Mouse (Mus musculus) layer of hippocampus, adult 6 months (tissue): Measurements from ENCODE around the gene Doc2a. TPM values are rescaled to one million over a fixed set of nuclear protein-coding genes. Genes with fewer than 3 reads are reported as not detected.

Experiments used
- long read RNA-seq, 2 experiments: library from polyadenylated mRNA; unstranded; transcript quantifications; one replicate each; pipeline ENCODE4 v2.0.0; 2019 to 2020
- polyA plus RNA-seq: library from polyadenylated mRNA; unstranded; fragments of <200 nt; fragmentation: Nextera tagmentation; gene quantifications from 2 replicates; pipeline ENCODE4 v1.2.3, GENCODE M21; 2021

Gene Doc2a
- polyA plus RNA-seq: 6.7 and 7.2 TPM in 2 replicates
- long read RNA-seq, experiment 1, partial matches to known transcripts: 5 of 10 reads
- long read RNA-seq, experiment 1, other reads (novel, unspliced or antisense): 3 of 10 reads
- long read RNA-seq, experiment 2, transcript Doc2a-201 (11 exons, 2,538 nt): major isoform, 39 of 96 reads
- long read RNA-seq, experiment 2, partial matches to known transcripts: 18 of 96 reads
- long read RNA-seq, experiment 2, other reads (novel, unspliced or antisense): 39 of 96 reads

DNA sequence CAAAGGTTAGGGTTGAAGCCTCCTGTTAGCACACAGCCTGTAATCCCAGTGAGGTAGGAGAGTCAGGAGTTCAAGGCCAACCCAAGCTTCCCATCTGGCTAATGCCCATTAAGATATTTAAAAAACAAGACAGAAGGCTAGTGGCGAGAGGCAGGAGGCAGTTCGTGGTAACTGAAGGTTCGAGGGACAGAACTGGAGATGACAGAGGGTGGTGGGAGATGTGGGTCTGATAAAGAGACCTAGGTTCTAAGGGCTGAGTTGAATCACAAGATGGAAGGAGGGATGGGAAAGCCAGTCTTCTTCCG lies at the start of gene Doc2a:
Doc2a (plus strand) TSS at position 301 of the 305 bp plus-strand sequence.

DNA sequence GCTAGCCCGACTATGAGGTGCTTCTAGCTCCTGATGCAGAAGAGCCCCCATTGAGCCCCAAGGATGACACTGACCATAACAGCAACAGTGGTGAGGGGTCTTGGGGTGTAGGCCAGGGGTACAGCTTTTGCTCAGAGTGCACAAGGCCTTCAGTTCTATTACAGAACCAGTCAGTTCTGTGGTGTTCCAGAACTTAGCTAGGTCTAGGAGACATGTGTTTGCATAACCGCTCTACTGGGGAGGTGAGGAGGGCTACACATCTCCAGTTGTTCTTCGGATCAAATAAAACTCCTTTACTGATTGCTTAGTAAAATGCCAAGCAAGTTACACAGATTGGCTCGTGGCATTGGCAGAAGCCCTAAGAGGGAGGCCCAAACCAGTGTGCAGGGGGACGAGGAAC lies 15.7 kb upstream of the Doc2a start, which contains the start of gene 4930451I11Rik:
4930451I11Rik (minus strand) TSS at position 101 of the 400 bp plus-strand sequence.

DNA sequence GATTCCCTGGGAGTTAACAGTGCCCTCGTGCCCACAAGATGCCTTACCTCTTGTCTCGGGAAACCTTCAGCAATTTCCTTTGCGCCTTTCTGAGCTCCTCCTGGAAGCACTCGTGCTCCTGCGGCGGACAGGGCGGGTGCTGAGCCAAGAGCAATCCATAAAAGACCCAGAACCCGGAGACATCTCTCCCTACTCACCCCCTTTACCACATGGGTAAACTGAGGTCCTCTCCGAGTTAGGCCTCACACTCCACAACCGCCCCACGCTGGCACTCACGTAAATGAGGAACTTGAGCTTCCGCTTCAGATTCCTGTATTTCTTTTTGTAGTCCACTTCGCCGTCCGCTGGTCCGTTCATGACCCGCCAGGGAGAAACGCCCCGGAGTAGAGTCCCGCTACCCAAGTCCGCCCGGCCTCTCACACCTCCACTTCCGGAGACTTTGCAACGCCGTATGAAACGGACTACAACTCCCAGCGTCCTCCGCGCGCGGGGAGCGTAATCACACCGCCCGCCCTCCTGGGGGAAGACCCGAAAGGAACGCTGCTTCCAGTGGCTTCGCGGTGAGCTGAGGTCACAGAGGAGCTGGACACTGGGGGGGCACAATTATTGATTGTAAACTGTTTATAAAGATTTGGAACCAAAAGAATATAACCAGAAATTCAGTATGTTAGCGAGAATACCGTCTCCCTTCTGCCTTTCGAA lies 14.4 kb downstream of the Doc2a start, which contains the start of gene Hirip3:
Hirip3 (plus strand) TSS at position 544 of the 702 bp plus-strand sequence.

DNA sequence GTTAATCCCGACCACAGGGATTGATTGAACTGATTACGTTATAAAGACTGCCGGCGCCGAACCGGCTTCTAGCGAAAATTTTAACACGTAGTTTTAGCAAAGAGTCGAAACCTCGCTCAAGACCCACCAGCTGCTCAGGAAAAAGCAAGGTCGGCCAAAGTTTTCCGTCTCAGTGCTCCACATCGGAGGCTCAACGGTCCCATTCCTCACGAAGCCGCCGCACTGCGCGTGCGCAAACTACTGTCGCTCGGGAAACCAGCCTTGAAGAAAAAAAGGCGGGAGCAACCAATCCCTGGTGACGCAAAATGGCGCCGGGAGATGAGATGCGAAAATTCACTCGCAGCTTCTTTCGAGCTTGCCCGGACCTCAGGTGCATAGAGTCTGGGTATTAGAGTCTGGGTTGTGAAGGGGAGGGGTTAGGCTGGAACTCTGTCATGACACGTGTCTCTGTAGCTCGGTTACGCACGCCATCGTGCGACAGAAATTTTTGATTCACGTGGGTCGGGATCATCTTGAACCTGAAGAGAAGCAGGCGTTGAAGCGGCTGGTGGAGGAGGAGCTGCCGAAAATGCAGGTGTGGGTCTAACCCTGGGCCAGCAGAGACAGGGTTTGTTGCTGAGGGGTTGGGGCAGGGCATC lies 15.1 kb downstream of the Doc2a start, which contains the start of gene Ino80e:
Ino80e (minus strand) TSS at position 231 of the 638 bp plus-strand sequence.

DNA sequence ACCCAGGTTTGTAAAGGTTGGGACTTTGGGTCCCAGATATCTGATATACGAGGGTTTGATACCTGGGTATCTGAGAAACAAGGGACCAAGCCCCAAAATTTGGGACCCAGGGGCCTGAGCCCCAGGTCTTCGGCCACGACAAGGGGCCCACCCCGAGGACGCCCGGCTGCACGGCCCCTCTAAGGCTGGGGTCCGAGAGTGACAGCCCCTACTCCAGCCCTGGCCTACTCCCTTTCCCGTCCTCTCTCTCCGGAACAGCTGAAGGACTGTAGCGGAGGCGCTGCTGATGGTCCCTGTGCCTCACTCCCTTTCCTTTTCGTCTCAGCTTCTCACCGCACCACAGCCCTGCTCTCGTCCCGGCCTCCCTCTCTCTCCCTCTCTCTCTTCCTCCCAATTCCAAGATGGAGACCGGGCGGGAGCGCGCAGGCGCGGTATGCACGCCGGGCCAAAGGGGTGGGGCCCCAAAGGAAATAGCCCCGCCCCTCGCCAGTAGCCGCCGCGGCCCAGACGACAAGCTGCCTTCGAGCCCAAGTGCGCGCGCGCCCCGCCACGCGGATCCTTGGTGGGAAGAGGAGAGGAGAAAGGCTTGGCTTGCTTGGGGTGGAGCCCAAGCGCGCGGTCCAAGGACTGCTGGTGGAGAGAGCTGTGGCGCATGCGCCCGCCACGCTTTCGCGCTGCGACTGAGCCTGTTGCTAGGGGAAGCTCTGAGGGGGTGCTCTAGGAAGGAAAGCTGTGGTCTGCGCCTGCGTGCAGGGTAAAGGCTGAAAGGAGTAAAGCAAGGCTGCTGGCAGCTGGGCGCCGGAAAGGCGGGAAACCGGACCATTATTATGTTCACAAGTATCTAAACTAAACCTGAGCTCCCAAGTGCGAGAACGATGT lies 37.3 kb downstream of the Doc2a start, which contains the start of gene Taok2:
Taok2 (minus strand) TSS at position 418 of the 879 bp plus-strand sequence.

Other genes with a start within 250 kb of the Doc2a start
- 23.0 and 25.6 TPM in 2 replicates for gene Nupr1, start 216.6 kb upstream of the Doc2a start, polyA plus RNA-seq
- gene Sgf29, start 198.1 kb upstream of the Doc2a start, polyA plus RNA-seq: 29.6 and 29.9 TPM in 2 replicates
- gene Sult1a1, start 171.0 kb upstream of the Doc2a start, polyA plus RNA-seq: 11.5 and 17.2 TPM in 2 replicates
- gene Bola2, start 152.0 kb upstream of the Doc2a start, polyA plus RNA-seq: 280 and 281 TPM in 2 replicates
- gene Slx1b, start 151.6 kb upstream of the Doc2a start, polyA plus RNA-seq: 6.3 and 7.9 TPM in 2 replicates
- gene Coro1a, start 139.6 kb upstream of the Doc2a start, polyA plus RNA-seq: 113 and 139 TPM in 2 replicates
- gene Mapk3, start 87.8 kb upstream of the Doc2a start, polyA plus RNA-seq: 44.9 and 49.7 TPM in 2 replicates
- gene Gdpd3, start 81.1 kb upstream of the Doc2a start, polyA plus RNA-seq: 0.65 TPM in 1 of 2 replicates, not detected in the other
- 240 and 274 TPM in 2 replicates for gene Ypel3, start 70.5 kb upstream of the Doc2a start, polyA plus RNA-seq
- not detected in 2 replicates for gene Tbx6, start 65.9 kb upstream of the Doc2a start, polyA plus RNA-seq
- 52.4 and 61.8 TPM in 2 replicates for gene Ppp4c, start 54.9 kb upstream of the Doc2a start, polyA plus RNA-seq
- 4.4 and 5.3 TPM in 2 replicates for gene Fam57b, start 49.7 kb upstream of the Doc2a start, polyA plus RNA-seq
- not detected in 2 replicates for gene 4930451I11Rik, start 15.8 kb upstream of the Doc2a start, polyA plus RNA-seq
- gene Hirip3, start 14.6 kb downstream of the Doc2a start, polyA plus RNA-seq: 2.4 and 3.8 TPM in 2 replicates
- gene Ino80e, start 15.0 kb downstream of the Doc2a start, polyA plus RNA-seq: 46.0 and 48.1 TPM in 2 replicates
- 8.2 and 10.1 TPM in 2 replicates for gene Taok2, start 37.3 kb downstream of the Doc2a start, polyA plus RNA-seq
- gene Tmem219, start 75.5 kb downstream of the Doc2a start, polyA plus RNA-seq: 28.6 and 32.5 TPM in 2 replicates
- gene Kctd13, start 81.5 kb downstream of the Doc2a start, polyA plus RNA-seq: 262 and 282 TPM in 2 replicates
- 10.4 and 12.0 TPM in 2 replicates for gene Asphd1, start 102.2 kb downstream of the Doc2a start, polyA plus RNA-seq
- 70.3 and 76.4 TPM in 2 replicates for gene Sez6l2, start 103.1 kb downstream of the Doc2a start, polyA plus RNA-seq
- 205 and 220 TPM in 2 replicates for gene Cdipt, start 128.5 kb downstream of the Doc2a start, polyA plus RNA-seq
- gene Cdiptos, start 128.7 kb downstream of the Doc2a start, polyA plus RNA-seq: 0.46 and 0.93 TPM in 2 replicates
- gene Mvp, start 167.2 kb downstream of the Doc2a start, polyA plus RNA-seq: 4.2 and 5.5 TPM in 2 replicates
- gene Pagr1b, start 169.1 kb downstream of the Doc2a start, polyA plus RNA-seq: 0.55 TPM in 1 of 2 replicates, not detected in the other
- 28.6 and 49.8 TPM in 2 replicates for gene Pagr1a, start 169.9 kb downstream of the Doc2a start, polyA plus RNA-seq
- gene Gm42742, start 173.7 kb downstream of the Doc2a start, polyA plus RNA-seq: 8.1 and 19.3 TPM in 2 replicates
- 96.1 and 120 TPM in 2 replicates for gene Prrt2, start 173.8 kb downstream of the Doc2a start, polyA plus RNA-seq
- gene Maz, start 179.6 kb downstream of the Doc2a start, polyA plus RNA-seq: 5.6 and 7.1 TPM in 2 replicates
- 15.6 and 17.6 TPM in 2 replicates for gene Kif22, start 195.1 kb downstream of the Doc2a start, polyA plus RNA-seq
- gene Zg16, start 239.9 kb downstream of the Doc2a start, polyA plus RNA-seq: not detected in 2 replicates
- gene AI467606, start 243.9 kb downstream of the Doc2a start, polyA plus RNA-seq: 1.8 and 2.1 TPM in 2 replicates